In genomic region chr9:85842351-85843011, GRCm38 (mm10) we compare ENCODE assay signal across 8 mouse cellular contexts. TPM values are rescaled to one million over a fixed set of nuclear protein-coding genes. Genes with fewer than 3 reads are reported as not detected.
DNase-seq lines count a peak whose midpoint lies in the region; ATAC-seq and TF ChIP-seq lines count a peak whose summit lies in the region.

Gene Tpbg (plus strand): TSS chr9:85842380.

- WGBS in heart, postnatal 0 days: under 1% methylated on average over 39 of the region's 39 CpGs

- no peaks in the 10 kb centered on the region for H3K4me1 ChIP-seq in ES-Bruce4 (ENCODE audit: control insufficient read depth, insufficient read depth, low read length)
- H3K4me1 ChIP-seq in embryonic fibroblast, embryonic 13.5 days (ENCODE audit: control insufficient read depth, insufficient read depth, low read length): 0 out of 2 replicates have a peak, but pooled peaks cover 2% of the 10 kb centered on the region
- H3K4me1 ChIP-seq in heart, postnatal 0 days (ENCODE audit: control insufficient read depth, insufficient read depth): no peaks in the 10 kb centered on the region

- no peak for TF ChIP-seq POLR2A in ES-Bruce4 (IDR thresholded peaks at IDR 0.05; ENCODE audit: insufficient read depth, low read length)
- peak; percentile 73 for TF ChIP-seq POLR2A in embryonic fibroblast, embryonic 13.5 days (IDR thresholded peaks at IDR 0.05; ENCODE audit: low read depth, low read length)

- TF ChIP-seq CTCF in ES-Bruce4 (IDR thresholded peaks at IDR 0.05; ENCODE audit: low read depth, low read length): no peak
- no peak for TF ChIP-seq CTCF in embryonic fibroblast, embryonic 13.5 days (IDR thresholded peaks at IDR 0.05; ENCODE audit: borderline replicate concordance, insufficient read depth, low read length)
- TF ChIP-seq CTCF in heart, postnatal 0 days (IDR thresholded peaks at IDR 0.05; ENCODE audit: low read depth): no peak

- H3K4me2 ChIP-seq in heart, postnatal 0 days (ENCODE audit: low read depth, low read length): peak within 1 kb of the TSS; percentile 99

- no peak within 1 kb of the TSS for H3K27ac ChIP-seq in ES-Bruce4 (ENCODE audit: insufficient read depth, low read length)
- H3K27ac ChIP-seq in embryonic fibroblast, embryonic 13.5 days (ENCODE audit: insufficient read depth, low read length): peak within 1 kb of the TSS; percentile 97
- 0 out of 2 replicates have a peak within 1 kb of the TSS, but pooled peaks have one; percentile 26 for H3K27ac ChIP-seq in heart, postnatal 0 days (ENCODE audit: low read depth)

- no peak for TF ChIP-seq EP300 in ES-Bruce4 (IDR thresholded peaks at IDR 0.05; ENCODE audit: insufficient read depth, low read depth, low read length)
- TF ChIP-seq EP300 in heart, postnatal 0 days (IDR thresholded peaks at IDR 0.05; ENCODE audit: low read depth): no peak

- no peaks in the 10 kb centered on the region for H3K9me3 ChIP-seq in ES-Bruce4 (replicated peaks; ENCODE audit: control insufficient read depth, insufficient read depth, low read length, poor library complexity, severe bottlenecking)
- H3K9me3 ChIP-seq in heart, postnatal 0 days (replicated peaks; ENCODE audit: control insufficient read depth, low read length): no peaks in the 10 kb centered on the region

- H3K36me3 ChIP-seq in ES-Bruce4 (ENCODE audit: control insufficient read depth, insufficient read depth, low read length, poor library complexity, severe bottlenecking): peaks cover 4% of the 10 kb centered on the region; the same call in 1 of the 2 replicates
- H3K36me3 ChIP-seq in heart, postnatal 0 days (replicated peaks; ENCODE audit: control insufficient read depth, insufficient read depth, low read length): no peaks in the 10 kb centered on the region

- ATAC-seq in heart, postnatal 0 days (ENCODE audit: insufficient read depth, low read depth): peak; percentile 66
- ATAC-seq in activated CD4-positive, CD25-positive, alpha-beta regulatory T cell, adult 4 months: no peak

- peak within 1 kb of the TSS; percentile 62 for H3K9ac ChIP-seq in ES-Bruce4 (ENCODE audit: low read depth, poor library complexity, severe bottlenecking)
- peak within 1 kb of the TSS; percentile 37; the same call in 1 of the 2 replicates for H3K9ac ChIP-seq in heart, postnatal 0 days (replicated peaks; ENCODE audit: low read depth, low read length)

- H3K27me3 ChIP-seq in ES-Bruce4 (ENCODE audit: control insufficient read depth, insufficient read depth, low read length, poor library complexity, severe bottlenecking): peaks cover 1% of the 10 kb centered on the region; the same call in 1 of the 2 replicates
- H3K27me3 ChIP-seq in heart, postnatal 0 days (ENCODE audit: control insufficient read depth, insufficient read depth, low read length): peaks cover 35% of the 10 kb centered on the region

- H3K4me3 ChIP-seq in ES-Bruce4 (ENCODE audit: low read depth, low read length): peak within 1 kb of the TSS; percentile 70
- H3K4me3 ChIP-seq in embryonic fibroblast, embryonic 13.5 days (ENCODE audit: insufficient read depth, low read length): peak within 1 kb of the TSS; percentile 74
- H3K4me3 ChIP-seq in heart, postnatal 0 days (ENCODE audit: low read depth, low read length): peak within 1 kb of the TSS; percentile 65

- DNase-seq in adrenal gland, postnatal 10 days: peak; percentile 72
- DNase-seq in heart, postnatal 0 days (ENCODE audit: low spot score): no peak
- DNase-seq in kidney, postnatal 36 days: peak; percentile 4 to 61
- peak; percentile 36 for DNase-seq in lung, postnatal 14 days
- peak; percentile 49 for DNase-seq in right cerebral cortex, postnatal 14 days

RNA-seq across cellular contexts. Expression of gene Tpbg, which starts in this region (rescaled TPM):
- polyA plus RNA-seq in ES-Bruce4 (2011; ENCODE audit: insufficient read depth, insufficient read length, low read depth, missing spikeins): 11.8 and 12.5 TPM in 2 replicates
- 1 to 10 TPM; 3.2 to 4.1 TPM for total RNA-seq in adrenal gland, postnatal 10 days (2021)
- polyA plus RNA-seq in embryonic fibroblast, embryonic 13.5 days (2011; ENCODE audit: insufficient read length, low read depth, missing spikeins): 42.1 and 46.2 TPM in 2 replicates
- total RNA-seq in heart, postnatal 0 days (2014; rRNA removed; ENCODE audit: low replicate concordance): 2.5 and 5.4 TPM in 2 replicates
- polyA plus RNA-seq in heart, postnatal 0 days (2015; fragmentation: Nextera tagmentation; extraction: Ambion mirVana): 1.2 and 1.6 TPM in 2 replicates
- polyA plus RNA-seq in activated CD4-positive, CD25-positive, alpha-beta regulatory T cell, adult 4 months (2017; shearing (Covaris generic)): not detected
